Mouse (Mus musculus): Measurements from ENCODE around the gene Rb1. TPM values are rescaled to one million over a fixed set of nuclear protein-coding genes. Genes with fewer than 3 reads are reported as not detected.

The Rb1 gene
- polyA plus RNA-seq, 1 experiment from 2014 or later = 26.2 TPM

- no peaks in the 10 kb centered on the region for H3K4me1 ChIP-seq (ENCODE audit: control insufficient read depth, insufficient read depth, low read length)
- 64% methylated on average over 1 of the region's 1 CpGs for WGBS
- no peak overlapping the region for H3K4me2 ChIP-seq (ENCODE audit: low read depth, low read length)
- no peak overlapping the region for H3K9ac ChIP-seq (replicated peaks; ENCODE audit: low read length)
- no peak for ATAC-seq (replicated peaks; ENCODE audit: insufficient number of reproducible peaks, low FRiP score, low TSS enrichment, low read depth)
- no peaks in the 10 kb centered on the region for H3K36me3 ChIP-seq (replicated peaks; ENCODE audit: control insufficient read depth, insufficient read depth, low read depth, low read length)
- DNase-seq (ENCODE audit: low spot score) = no peak
- H3K27ac ChIP-seq (replicated peaks; ENCODE audit: low read depth, low read length) = no peak overlapping the region
- H3K9me3 ChIP-seq (replicated peaks; ENCODE audit: control insufficient read depth, low read length) = no peaks in the 10 kb centered on the region
- no peaks in the 10 kb centered on the region for H3K27me3 ChIP-seq (ENCODE audit: control insufficient read depth, insufficient read depth, low read length)
- H3K4me3 ChIP-seq (ENCODE audit: low read depth, low read length) = no peak overlapping the region
Observed at GRCm38 (mm10) chr14:73292434-73292833, 33.2 kb downstream of the Rb1 start.

DNA sequence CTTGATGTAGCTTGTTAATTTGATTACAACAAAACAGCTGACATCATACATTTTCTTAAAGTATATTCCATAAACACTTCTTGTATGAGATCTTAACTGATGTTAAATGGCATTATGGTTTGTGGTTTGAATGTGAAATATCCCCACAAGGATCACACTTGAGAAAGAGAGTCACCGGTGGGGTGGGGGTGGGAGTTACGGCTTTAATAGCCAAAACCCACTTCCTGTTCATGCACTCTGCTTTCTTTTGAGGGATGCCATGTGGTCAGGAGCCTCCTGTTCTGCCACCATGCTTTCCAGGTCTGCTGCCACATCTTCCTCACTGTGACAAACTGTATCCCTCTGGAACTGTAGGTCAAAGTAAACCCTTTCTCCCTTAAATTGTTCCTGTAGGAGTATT lies 35.7 kb downstream of the Rb1 start:
- ATAC-seq (replicated peaks; ENCODE audit: insufficient number of reproducible peaks, low FRiP score, low TSS enrichment, low read depth) (no peak), DNase-seq (ENCODE audit: low spot score) (no peak)
- no peaks in the 10 kb centered on the region for H3K27me3 ChIP-seq (ENCODE audit: control insufficient read depth, insufficient read depth, low read length)
- no peak overlapping the region for H3K4me2 ChIP-seq (ENCODE audit: low read depth, low read length)
- H3K4me3 ChIP-seq (ENCODE audit: low read depth, low read length) = no peak overlapping the region
- no peaks in the 10 kb centered on the region for H3K36me3 ChIP-seq (replicated peaks; ENCODE audit: control insufficient read depth, insufficient read depth, low read depth, low read length)
- H3K27ac ChIP-seq (replicated peaks; ENCODE audit: low read depth, low read length) = no peak overlapping the region
- no peaks in the 10 kb centered on the region for H3K9me3 ChIP-seq (replicated peaks; ENCODE audit: control insufficient read depth, low read length)
- H3K9ac ChIP-seq (replicated peaks; ENCODE audit: low read length) = no peak overlapping the region
- H3K4me1 ChIP-seq (ENCODE audit: control insufficient read depth, insufficient read depth, low read length) = no peaks in the 10 kb centered on the region
- 87% methylated on average over 2 of the region's 2 CpGs for WGBS

GRCm38 (mm10) chr14:73280996-73281395 lies 44.6 kb downstream of the Rb1 start:
- H3K27ac ChIP-seq (replicated peaks; ENCODE audit: low read depth, low read length) = no peak overlapping the region
- no peaks in the 10 kb centered on the region for H3K4me1 ChIP-seq (ENCODE audit: control insufficient read depth, insufficient read depth, low read length)
- no peaks in the 10 kb centered on the region for H3K36me3 ChIP-seq (replicated peaks; ENCODE audit: control insufficient read depth, insufficient read depth, low read depth, low read length)
- no peaks in the 10 kb centered on the region for H3K27me3 ChIP-seq (ENCODE audit: control insufficient read depth, insufficient read depth, low read length)
- WGBS = 17% methylated on average over 1 of the region's 1 CpGs
- DNase-seq (ENCODE audit: low spot score) (peak; percentile 14), ATAC-seq (replicated peaks; ENCODE audit: insufficient number of reproducible peaks, low FRiP score, low TSS enrichment, low read depth) (no peak)
- H3K4me3 ChIP-seq (ENCODE audit: low read depth, low read length) = no peak overlapping the region
- H3K4me2 ChIP-seq (ENCODE audit: low read depth, low read length) = no peak overlapping the region
- no peak overlapping the region for H3K9ac ChIP-seq (replicated peaks; ENCODE audit: low read length)
- no peaks in the 10 kb centered on the region for H3K9me3 ChIP-seq (replicated peaks; ENCODE audit: control insufficient read depth, low read length)

DNA sequence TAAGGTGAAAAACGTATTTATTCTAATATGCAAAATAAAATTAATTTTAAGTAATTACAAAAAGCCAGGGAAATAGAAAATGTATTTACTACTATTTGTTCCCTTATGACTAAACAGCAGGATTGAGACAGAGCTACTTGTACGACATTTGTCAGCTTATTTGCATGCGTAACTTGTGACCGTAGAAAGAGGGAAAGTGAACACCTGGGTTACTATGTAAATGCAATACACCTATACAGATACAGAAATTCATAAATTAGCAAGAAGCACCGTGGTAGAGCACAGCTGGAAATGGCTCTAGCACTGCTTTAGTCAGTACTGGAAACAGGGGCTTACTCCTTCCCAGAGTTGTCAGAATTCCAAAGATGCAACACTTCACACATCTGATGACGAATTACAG lies 46.5 kb downstream of the Rb1 start:
- no peak overlapping the region for H3K4me2 ChIP-seq (ENCODE audit: low read depth, low read length)
- no peaks in the 10 kb centered on the region for H3K4me1 ChIP-seq (ENCODE audit: control insufficient read depth, insufficient read depth, low read length)
- no peaks in the 10 kb centered on the region for H3K27me3 ChIP-seq (ENCODE audit: control insufficient read depth, insufficient read depth, low read length)
- no peak overlapping the region for H3K9ac ChIP-seq (replicated peaks; ENCODE audit: low read length)
- no peak for ATAC-seq (replicated peaks; ENCODE audit: insufficient number of reproducible peaks, low FRiP score, low TSS enrichment, low read depth)
- H3K36me3 ChIP-seq (replicated peaks; ENCODE audit: control insufficient read depth, insufficient read depth, low read depth, low read length) = no peaks in the 10 kb centered on the region
- H3K9me3 ChIP-seq (replicated peaks; ENCODE audit: control insufficient read depth, low read length) = no peaks in the 10 kb centered on the region
- DNase-seq (ENCODE audit: low spot score) = no peak
- H3K27ac ChIP-seq (replicated peaks; ENCODE audit: low read depth, low read length) = no peak overlapping the region
- WGBS = 84% methylated on average over 6 of the region's 6 CpGs
- no peak overlapping the region for H3K4me3 ChIP-seq (ENCODE audit: low read depth, low read length)

DNA sequence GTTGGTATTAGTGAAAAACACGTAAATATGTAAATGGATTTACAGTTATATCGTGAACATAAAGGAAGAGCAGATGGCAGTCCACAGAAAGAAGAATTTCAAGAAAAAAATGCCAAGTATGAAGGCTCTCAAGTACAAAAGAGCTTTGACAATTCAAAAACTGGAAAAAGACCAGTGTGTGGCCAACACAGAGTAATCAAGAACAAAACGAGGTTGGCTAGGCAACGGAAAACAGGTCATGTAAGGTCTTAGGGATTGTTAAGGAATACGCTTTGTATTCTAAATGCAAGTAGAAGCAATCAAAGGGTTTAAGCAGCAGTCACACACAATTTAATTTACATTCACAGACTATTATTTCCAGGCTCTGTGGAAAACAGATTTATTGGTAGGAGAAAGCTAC lies 53.8 kb downstream of the Rb1 start:
- no peak for ATAC-seq (replicated peaks; ENCODE audit: insufficient number of reproducible peaks, low FRiP score, low TSS enrichment, low read depth)

DNA sequence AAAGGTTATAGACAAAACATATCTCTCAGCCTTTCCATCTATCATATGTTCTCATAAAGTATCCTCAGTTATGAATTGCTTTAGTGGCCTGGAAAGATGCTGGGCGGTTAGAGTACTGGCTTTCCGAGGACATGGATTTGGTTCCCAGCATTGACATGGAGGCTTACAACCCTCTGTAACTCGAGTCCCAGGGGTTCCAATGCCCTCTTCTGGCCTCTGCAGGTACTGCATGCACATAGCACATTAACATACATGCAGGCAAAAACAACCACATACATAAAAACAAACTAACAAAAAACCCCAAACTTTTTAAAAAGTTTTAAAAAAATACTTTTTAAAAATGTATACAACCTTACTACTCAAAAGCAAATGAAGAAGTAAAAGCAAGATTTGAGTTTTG lies 59.5 kb downstream of the Rb1 start:
- no peak overlapping the region for H3K4me2 ChIP-seq (ENCODE audit: low read depth, low read length)
- 80% methylated on average over 3 of the region's 3 CpGs for WGBS
- H3K27me3 ChIP-seq (ENCODE audit: control insufficient read depth, insufficient read depth, low read length) = no peaks in the 10 kb centered on the region
- H3K4me1 ChIP-seq (ENCODE audit: control insufficient read depth, insufficient read depth, low read length) = no peaks in the 10 kb centered on the region
- no peaks in the 10 kb centered on the region; the same call in 1 of the 2 replicates for H3K36me3 ChIP-seq (replicated peaks; ENCODE audit: control insufficient read depth, insufficient read depth, low read depth, low read length)
- ATAC-seq (replicated peaks; ENCODE audit: insufficient number of reproducible peaks, low FRiP score, low TSS enrichment, low read depth) = no peak
- H3K9me3 ChIP-seq (replicated peaks; ENCODE audit: control insufficient read depth, low read length) = no peaks in the 10 kb centered on the region
- no peak overlapping the region for H3K4me3 ChIP-seq (ENCODE audit: low read depth, low read length)
- H3K9ac ChIP-seq (replicated peaks; ENCODE audit: low read length) = no peak overlapping the region
- no peak for DNase-seq (ENCODE audit: low spot score)
- H3K27ac ChIP-seq (replicated peaks; ENCODE audit: low read depth, low read length) = no peak overlapping the region

More for the DNA sequence above, 53.8 kb downstream of the Rb1 start:
- Histone ChIP-seq H3K27me3 (ENCODE audit: control insufficient read depth, insufficient read depth, low read length) (no peaks in the 10 kb centered on the region), H3K36me3 (replicated peaks; ENCODE audit: control insufficient read depth, insufficient read depth, low read depth, low read length) (no peaks in the 10 kb centered on the region), H3K4me2 (ENCODE audit: low read depth, low read length) (no peak overlapping the region), H3K4me1 (ENCODE audit: control insufficient read depth, insufficient read depth, low read length) (no peaks in the 10 kb centered on the region), H3K9me3 (replicated peaks; ENCODE audit: control insufficient read depth, low read length) (no peaks in the 10 kb centered on the region), H3K4me3 (ENCODE audit: low read depth, low read length) (no peak overlapping the region), H3K27ac (replicated peaks; ENCODE audit: low read depth, low read length) (no peak overlapping the region), H3K9ac (replicated peaks; ENCODE audit: low read length) (no peak overlapping the region)
- DNase-seq (ENCODE audit: low spot score) = no peak
- WGBS = 65% methylated on average over 5 of the region's 5 CpGs

DNA sequence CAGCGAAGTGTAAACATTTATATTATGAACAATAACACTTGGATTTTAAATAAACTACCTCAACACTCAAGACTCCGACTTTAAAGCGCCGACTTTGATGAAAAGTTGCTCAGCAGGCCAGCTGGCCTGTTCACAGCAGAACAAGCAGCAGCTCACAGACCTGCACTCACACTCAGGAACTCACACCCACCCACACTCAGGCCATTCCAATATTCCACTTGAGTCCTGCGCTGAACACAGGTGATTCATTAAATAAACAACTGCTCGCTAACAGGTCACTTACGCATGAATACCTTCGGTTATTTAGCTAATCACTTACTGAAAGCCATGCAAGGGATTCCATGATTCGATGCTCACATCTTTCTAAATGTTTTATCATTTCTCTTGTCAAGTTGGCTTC lies 63.4 kb downstream of the Rb1 start:
- ATAC-seq (replicated peaks; ENCODE audit: insufficient number of reproducible peaks, low FRiP score, low TSS enrichment, low read depth) (no peak), DNase-seq (ENCODE audit: low spot score) (no peak)
- Histone ChIP-seq H3K27ac (replicated peaks; ENCODE audit: low read depth, low read length) (no peak overlapping the region), H3K36me3 (replicated peaks; ENCODE audit: control insufficient read depth, insufficient read depth, low read depth, low read length) (no peaks in the 10 kb centered on the region; the same call in 1 of the 2 replicates), H3K4me2 (ENCODE audit: low read depth, low read length) (no peak overlapping the region), H3K9me3 (replicated peaks; ENCODE audit: control insufficient read depth, low read length) (no peaks in the 10 kb centered on the region), H3K9ac (replicated peaks; ENCODE audit: low read length) (no peak overlapping the region), H3K4me3 (ENCODE audit: low read depth, low read length) (no peak overlapping the region), H3K27me3 (ENCODE audit: control insufficient read depth, insufficient read depth, low read length) (no peaks in the 10 kb centered on the region), H3K4me1 (ENCODE audit: control insufficient read depth, insufficient read depth, low read length) (no peaks in the 10 kb centered on the region)
- 92% methylated on average over 9 of the region's 9 CpGs for WGBS

DNA sequence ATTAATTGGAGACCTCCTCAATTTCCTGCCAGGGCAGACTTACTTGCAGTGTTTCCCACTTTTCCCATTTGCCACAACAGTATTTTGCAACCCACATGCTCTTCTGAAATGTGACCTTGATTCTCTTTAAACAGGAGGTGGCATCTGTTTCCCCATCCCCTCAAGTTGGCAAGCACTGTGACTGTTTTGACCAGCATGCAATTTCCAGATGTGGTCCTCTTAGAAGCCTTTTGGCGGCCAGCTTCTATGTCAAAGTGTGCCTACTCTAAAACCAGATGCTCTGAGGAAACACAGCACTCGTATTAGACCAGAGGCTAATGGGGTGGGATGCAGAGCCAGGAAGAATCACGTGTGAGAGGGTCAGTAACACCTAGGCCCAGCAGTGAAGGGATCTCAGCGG lies 67.4 kb downstream of the Rb1 start:
- no peak for ATAC-seq (replicated peaks; ENCODE audit: insufficient number of reproducible peaks, low FRiP score, low TSS enrichment, low read depth)

More for the DNA sequence above, 67.4 kb downstream of the Rb1 start:
- Histone ChIP-seq H3K9ac (replicated peaks; ENCODE audit: low read length) (no peak overlapping the region), H3K4me1 (ENCODE audit: control insufficient read depth, insufficient read depth, low read length) (no peaks in the 10 kb centered on the region), H3K9me3 (replicated peaks; ENCODE audit: control insufficient read depth, low read length) (no peaks in the 10 kb centered on the region), H3K27ac (replicated peaks; ENCODE audit: low read depth, low read length) (no peak overlapping the region), H3K4me2 (ENCODE audit: low read depth, low read length) (no peak overlapping the region), H3K4me3 (ENCODE audit: low read depth, low read length) (no peak overlapping the region), H3K36me3 (replicated peaks; ENCODE audit: control insufficient read depth, insufficient read depth, low read depth, low read length) (no peaks in the 10 kb centered on the region), H3K27me3 (ENCODE audit: control insufficient read depth, insufficient read depth, low read length) (no peaks in the 10 kb centered on the region)
- WGBS = 41% methylated on average over 4 of the region's 4 CpGs
- no peak for DNase-seq (ENCODE audit: low spot score)

All from embryonic facial prominence, embryonic 11.5 days (tissue).